In the genomic region with DNA sequence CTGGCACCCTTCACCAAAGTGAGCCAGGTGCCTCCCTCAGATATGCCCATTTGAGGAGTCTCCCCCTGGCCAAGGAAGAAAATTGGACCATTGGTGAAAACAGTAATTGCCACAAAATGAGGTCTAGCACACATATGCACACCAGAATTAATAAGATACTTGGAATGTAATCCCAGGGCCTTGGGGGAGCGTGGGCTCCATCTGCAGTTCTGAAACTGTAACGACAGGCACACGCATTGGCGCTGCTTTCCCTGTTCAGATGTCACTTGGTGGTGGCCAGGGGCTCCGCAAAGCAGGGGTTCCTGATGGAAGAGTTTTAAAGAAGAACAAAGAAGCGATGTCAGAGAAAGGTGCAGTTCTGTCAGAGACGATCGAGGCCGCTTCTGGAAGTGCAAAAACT, we compare ENCODE assay signal across 8 mouse cellular contexts. TPM values are rescaled to one million over a fixed set of nuclear protein-coding genes. Genes with fewer than 3 reads are reported as not detected.
DNase-seq lines count a peak whose midpoint lies in the region; ATAC-seq and TF ChIP-seq lines count a peak whose summit lies in the region.
"Had no signal": no experiment of that assay in that cellular context is flagged by ENCODE, and none has a peak within 500 bp of the region (broad histone marks: within the 10 kb centered on the region; RNA-seq: fewer than 3 reads in every experiment).

No protein-coding gene starts in this region.

- no peak overlapping the region for H3K27ac ChIP-seq in kidney, adult 2 months (ENCODE audit: insufficient read depth, low read depth, low read length)
- no peak overlapping the region for H3K27ac ChIP-seq in MEL (ENCODE audit: control insufficient read depth, low read depth, low read length)
- H3K27ac ChIP-seq in olfactory bulb, adult 2 months (ENCODE audit: insufficient read depth, low read depth, low read length) = no peak overlapping the region
- H3K27ac ChIP-seq: embryonic facial prominence, embryonic 12.5 days had no signal

- peak; percentile 28 for DNase-seq in kidney, adult 2 months
- no peak for DNase-seq in kidney, adult 9 months
- peak; percentile 40 to 46 for DNase-seq in B cell, adult 2 months
- peak; percentile 29 for DNase-seq in MEL (ENCODE audit: low read depth, low spot score)
- no peak for DNase-seq in urinary bladder, postnatal 10 days (ENCODE audit: low spot score)

- no peak for TF ChIP-seq POLR2A in kidney, adult 2 months (IDR thresholded peaks at IDR 0.05; ENCODE audit: low read depth, low read length)
- TF ChIP-seq POLR2A in MEL (IDR thresholded peaks at IDR 0.05; ENCODE audit: control insufficient read depth in 1 of 2, insufficient read depth in 1 of 2, low read depth in 1 of 2, low read length in 2 of 2, poor library complexity in 1 of 2) = no peak
- TF ChIP-seq POLR2A in olfactory bulb, adult 2 months (IDR thresholded peaks at IDR 0.05; ENCODE audit: insufficient read depth, low read depth, low read length) = no peak

- H3K79me2 ChIP-seq in MEL (ENCODE audit: control insufficient read depth, insufficient read depth, low read length, poor library complexity) = no peaks in the 10 kb centered on the region

- no peaks in the 10 kb centered on the region for H3K27me3 ChIP-seq in kidney, adult 2 months (replicated peaks; ENCODE audit: control insufficient read depth, insufficient read depth, low read length)
- no peaks in the 10 kb centered on the region for H3K27me3 ChIP-seq in MEL (ENCODE audit: control insufficient read depth in 1 of 2, insufficient read depth in 2 of 2, low read length in 2 of 2)
- H3K27me3 ChIP-seq: embryonic facial prominence, embryonic 12.5 days had no signal

- H3K4me1 ChIP-seq in kidney, adult 2 months (ENCODE audit: control insufficient read depth, insufficient read depth, low read length) = no peaks in the 10 kb centered on the region
- no peaks in the 10 kb centered on the region for H3K4me1 ChIP-seq in MEL (ENCODE audit: control insufficient read depth in 1 of 2, insufficient read depth in 2 of 2, low read length in 2 of 2)
- no peaks in the 10 kb centered on the region for H3K4me1 ChIP-seq in olfactory bulb, adult 2 months (ENCODE audit: control insufficient read depth, insufficient read depth, low read length)
- H3K4me1 ChIP-seq: embryonic facial prominence, embryonic 12.5 days had no signal

- no peak for TF ChIP-seq EP300 in MEL (IDR thresholded peaks at IDR 0.05; ENCODE audit: low read depth in 1 of 2, low read length in 2 of 2)

- H3K4me3 ChIP-seq in kidney, adult 2 months (ENCODE audit: insufficient read depth, low read depth, low read length) = no peak overlapping the region
- H3K4me3 ChIP-seq in MEL (ENCODE audit: control insufficient read depth in 1 of 2, insufficient read depth in 1 of 2, low read depth in 2 of 2, low read length in 2 of 2) = no peak overlapping the region
- H3K4me3 ChIP-seq in olfactory bulb, adult 2 months (ENCODE audit: insufficient read depth, low read depth, low read length) = no peak overlapping the region
- H3K4me3 ChIP-seq: embryonic facial prominence, embryonic 12.5 days had no signal

- TF ChIP-seq RAD21 in MEL (IDR thresholded peaks at IDR 0.05; ENCODE audit: low read depth, low read length) = peak; percentile 56

- no peak overlapping the region for H3K9ac ChIP-seq in MEL (ENCODE audit: control insufficient read depth, low read depth, low read length, poor library complexity, severe bottlenecking)
- H3K9ac ChIP-seq: embryonic facial prominence, embryonic 12.5 days had no signal

- peak; percentile 61 for TF ChIP-seq CTCF in kidney, adult 2 months (conservative IDR thresholded peaks at IDR 0.05; ENCODE audit: insufficient read depth, insufficient read length, low read depth, low read length)
- TF ChIP-seq CTCF in MEL (IDR thresholded peaks at IDR 0.05 in 2 of 3, conservative IDR thresholded peaks at IDR 0.05 in 1 of 3; ENCODE audit: control insufficient read depth in 1 of 3, insufficient read depth in 1 of 3, low read depth in 2 of 3, low read length in 3 of 3, poor library complexity in 1 of 3, severe bottlenecking in 1 of 3) = peak; percentile 27 to 62 (median 47); a peak in 5 of 6 replicates
- peak; percentile 45; the same call in 1 of the 2 replicates for TF ChIP-seq CTCF in olfactory bulb, adult 2 months (IDR thresholded peaks at IDR 0.05; ENCODE audit: insufficient read depth, low read depth, low read length)

- H3K9me3 ChIP-seq in MEL (replicated peaks; ENCODE audit: insufficient read depth, low read length) = no peaks in the 10 kb centered on the region
- H3K9me3 ChIP-seq: embryonic facial prominence, embryonic 12.5 days had no signal

- H3K36me3 ChIP-seq in kidney, adult 2 months (ENCODE audit: control insufficient read depth, insufficient read depth, low read length) = peaks cover 2% of the 10 kb centered on the region; the same call in 1 of the 2 replicates
- 0 out of 4 replicates have a peak, but pooled peaks cover 0 to 1% of the 10 kb centered on the region in 2 experiments for H3K36me3 ChIP-seq in MEL (ENCODE audit: control insufficient read depth in 1 of 2, insufficient read depth in 2 of 2, low read length in 2 of 2)

- WGBS in kidney, adult 2 months = 81% methylated on average over 9 of the region's 9 CpGs
- WGBS in olfactory bulb, adult 2 months = 71% methylated on average over 9 of the region's 9 CpGs

- peak; percentile 37 to 59; a peak in 2 of 4 replicates for ATAC-seq in hematopoietic stem cell, adult 5-6 weeks (replicated peaks in 1 of 2; ENCODE audit: insufficient read depth in 1 of 2, low FRiP score in 2 of 2, low TSS enrichment in 1 of 2, low read depth in 1 of 2, poor library complexity in 2 of 2, severe bottlenecking in 2 of 2)

TF ChIP-seq in MEL, 35 proteins besides CTCF, POLR2A, EP300 and RAD21:
- TF ChIP-seq JUND (IDR thresholded peaks at IDR 0.05; ENCODE audit: low read depth, low read length) (no peak), ZC3H11A (IDR thresholded peaks at IDR 0.05; ENCODE audit: low read depth, low read length) (peak; percentile 33), GABPA (IDR thresholded peaks at IDR 0.05; ENCODE audit: low read depth, low read length) (no peak), MYB (IDR thresholded peaks at IDR 0.05; ENCODE audit: low read depth, low read length) (no peak), MAX (IDR thresholded peaks at IDR 0.05; ENCODE audit: low read length) (no peak), SMC3 (IDR thresholded peaks at IDR 0.05; ENCODE audit: low read depth, low read length) (peak; percentile 72), UBTF (IDR thresholded peaks at IDR 0.05; ENCODE audit: borderline replicate concordance, insufficient read depth, low read depth, low read length) (no peak), NELFE (IDR thresholded peaks at IDR 0.05; ENCODE audit: low read depth, low read length) (no peak)
TF ChIP-seq in MEL: peak in this region for 2.

RNA-seq across cellular contexts. Expression of gene Synj2, which starts 17.8 kb away (rescaled TPM):
- 1.5 and 1.8 TPM in 2 replicates for polyA plus RNA-seq in kidney, adult 2 months (2012; rRNA removed)
- 1.2 and 1.8 TPM in 2 replicates for total RNA-seq in MEL (2012; rRNA removed)
- polyA plus RNA-seq in MEL (2012; ENCODE audit: insufficient read depth in 1 of 2, insufficient read length in 2 of 2, low read depth in 1 of 2, low replicate concordance in 2 of 2, missing spikeins in 1 of 2) = 1 to 10 TPM in 1 of 2 experiments, not detected in 1; 2.5 TPM
- 8.1 and 17.9 TPM in 2 replicates for total RNA-seq in hematopoietic stem cell, adult 5-6 weeks (2017)
- polyA plus RNA-seq in olfactory bulb, adult 2 months (2012; ENCODE audit: insufficient read depth, insufficient read length, low replicate concordance, missing spikeins) = not detected in 2 replicates

Comparison
In these comparisons a context has a peak if more than half of its experiments do, and no peak if none do; other contexts are left out.
1. DNase-seq: peak in kidney, adult 2 months (single experiment), B cell, adult 2 months (2 of 2) and MEL (single experiment); none in kidney, adult 9 months (single experiment) and urinary bladder, postnatal 10 days (single experiment).
2. Peak in every context shown above with its lines, with median percentiles within 50 percentile points of each other: CTCF ChIP-seq.